Mouse (Mus musculus) lung, adult 2 months (tissue): Measurements from ENCODE around the gene 2200002J24Rik. TPM values are rescaled to one million over a fixed set of nuclear protein-coding genes. Genes with fewer than 3 reads are reported as not detected.
A peak's percentile ranks its signal among the peaks of the same experiment; 100 is the strongest.

Experiments used
- DNase-seq: peaks from one replicate; pipeline ENCODE4 v3.0.0; 2022
- H3K4me1 ChIP-seq: fragments of 200-500 bp; 2 replicates; pipeline ENCODE4 v1.6.1; 2011; ENCODE audit warnings: low read length; ENCODE audit not compliant: control insufficient read depth, insufficient read depth
- H3K4me3 ChIP-seq: fragments of 200-500 bp; replicated peaks from 2 replicates; pipeline ENCODE3; 2011; ENCODE audit warnings: low read depth, mild to moderate bottlenecking, control low read depth, low read length; ENCODE audit errors: extremely low read depth
- CTCF ChIP-seq: fragments of 200-500 bp; IDR thresholded peaks from 2 replicates; pipeline ENCODE4 v1.5.1; 2011; ENCODE audit warnings: mild to moderate bottlenecking, low read length, control low read depth; ENCODE audit not compliant: insufficient read depth
- POLR2A ChIP-seq: fragments of 200-500 bp; IDR thresholded peaks from 2 replicates; pipeline ENCODE4 v1.6.1; 2011; ENCODE audit warnings: low read depth, mild to moderate bottlenecking, control low read depth, low read length, borderline replicate concordance; ENCODE audit errors: extremely low read depth
- WGBS: fragments of 180-500 bp; shearing (Covaris S2); methylation state at CpG from one replicate; pipeline ENCODE4 v1.1.7; 2018; 5-methylcytosine and 5-hydroxymethylcytosine counted together
- polyA plus RNA-seq: library from polyadenylated mRNA; depleted of rRNA; stranded (reverse); fragments of >200 nt; gene quantifications from 2 replicates; pipeline ENCODE4 v1.2.3, GENCODE M21; 2012

Gene 2200002J24Rik
- polyA plus RNA-seq, 1 experiment, result not detected

DNA sequence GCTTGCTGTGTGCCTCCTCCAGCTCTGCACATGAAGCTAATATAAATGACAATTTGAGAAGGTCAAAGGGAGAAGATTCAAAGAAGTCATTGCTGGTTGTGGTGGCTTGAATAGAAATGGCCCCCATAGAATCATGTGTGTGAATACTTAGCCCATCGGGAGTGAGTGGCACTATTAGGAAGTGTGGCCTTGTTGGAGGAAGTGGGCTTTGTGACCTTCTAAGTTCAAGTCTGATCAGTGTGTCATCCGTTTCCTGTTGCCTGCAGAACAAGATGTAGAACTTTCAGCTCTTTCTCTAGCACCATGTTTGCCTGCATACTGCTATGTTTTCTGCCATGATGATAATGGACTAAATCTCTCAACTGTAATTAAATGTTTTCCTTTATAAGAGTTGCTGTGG lies 15.3 kb upstream of the 2200002J24Rik start:
- TF ChIP-seq POLR2A (no peak), CTCF (no peak)
- H3K4me1 ChIP-seq, result no peaks in the 10 kb centered on the region
- WGBS, result 56% methylated on average over 2 of the region's 2 CpGs

DNA sequence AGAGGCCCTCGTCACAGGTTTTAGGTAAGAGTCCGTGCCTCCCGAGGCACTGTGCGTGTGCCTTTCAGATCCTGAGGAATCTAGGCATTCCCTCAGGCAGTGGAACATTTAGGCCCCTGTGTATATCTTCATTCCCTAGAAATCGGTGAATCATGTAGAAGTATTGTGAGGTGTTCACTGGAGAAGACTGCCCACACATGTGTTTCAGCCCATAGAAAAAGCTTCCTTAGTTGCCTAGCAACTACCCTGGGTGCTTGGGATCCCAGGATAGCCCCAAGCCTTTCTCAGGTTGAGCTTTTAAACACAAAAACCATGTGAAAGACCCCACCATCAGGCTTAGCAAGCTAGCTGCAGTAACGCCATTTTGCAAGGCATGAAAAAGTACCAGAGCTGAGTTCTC lies 10.4 kb upstream of the 2200002J24Rik start:
- no peak for DNase-seq
- TF ChIP-seq CTCF, result no peak
- no peak for TF ChIP-seq POLR2A
- Histone ChIP-seq H3K4me3 (no peak overlapping the region), H3K4me1 (no peaks in the 10 kb centered on the region)
- WGBS, result 68% methylated on average over 6 of the region's 6 CpGs

More for the DNA sequence above, 15.3 kb upstream of the 2200002J24Rik start:
- DNase-seq, result no peak
- no peak overlapping the region for H3K4me3 ChIP-seq

DNA sequence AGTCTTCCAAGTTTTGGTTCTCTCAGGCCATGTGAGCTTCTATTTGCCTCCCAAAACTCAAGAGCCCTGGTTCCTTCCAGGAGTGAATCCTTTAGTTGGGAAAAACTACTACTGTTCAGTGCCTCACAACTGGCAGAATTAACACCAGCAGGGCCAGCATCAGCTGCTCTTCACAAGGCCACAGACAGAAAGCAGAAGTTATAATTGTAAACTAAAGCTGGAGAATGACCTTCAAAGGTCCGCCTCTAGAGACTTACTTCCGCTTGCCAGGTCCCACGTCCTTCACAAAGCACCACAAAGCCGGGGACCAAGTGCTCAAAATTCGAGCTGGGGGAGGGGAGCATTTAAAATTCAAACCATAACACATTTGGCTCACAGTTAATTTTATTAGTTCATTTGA lies 625 bp upstream of the 2200002J24Rik start:
- no peak for DNase-seq
- Histone ChIP-seq H3K4me1 (no peaks in the 10 kb centered on the region), H3K4me3 (no peak overlapping the region)
- no peak for TF ChIP-seq CTCF
- no peak for TF ChIP-seq POLR2A
- WGBS, result 32% methylated on average over 5 of the region's 5 CpGs

DNA sequence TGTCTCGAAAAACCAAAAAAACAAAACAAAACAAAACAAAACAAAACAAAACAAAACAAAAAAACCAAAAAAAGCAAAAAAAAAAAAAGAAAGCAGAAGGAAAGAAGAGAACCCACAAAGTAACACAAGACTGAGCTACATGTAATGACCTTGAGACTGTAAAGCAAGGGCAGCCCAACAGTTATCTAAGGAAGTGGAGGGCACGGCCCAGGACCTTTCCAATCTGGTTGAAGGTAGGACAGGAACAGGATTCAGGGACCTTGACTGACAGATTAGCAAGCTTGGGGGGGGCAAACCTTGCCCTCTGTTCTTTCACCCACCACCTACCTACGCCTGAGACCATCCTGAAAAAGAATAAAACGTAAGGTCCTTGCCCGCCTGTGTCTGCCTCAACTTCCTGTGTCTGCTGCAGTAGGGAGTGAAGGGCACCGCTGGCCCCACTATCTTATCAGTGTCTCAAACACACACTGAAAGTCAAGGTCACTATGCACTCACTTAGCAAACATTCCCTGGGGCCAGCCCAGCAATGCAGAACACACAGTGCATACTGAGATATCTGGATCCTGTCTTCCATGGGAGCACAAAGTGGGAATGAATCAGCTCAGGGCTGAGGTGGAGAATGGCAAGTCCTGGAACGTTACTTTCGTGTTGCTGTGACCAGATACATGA lies 7.6 kb downstream of the 2200002J24Rik start:
- H3K4me3 ChIP-seq, result no peak overlapping the region
- no peak for TF ChIP-seq CTCF
- no peak for TF ChIP-seq POLR2A
- no peaks in the 10 kb centered on the region for H3K4me1 ChIP-seq
- 37% methylated on average over 8 of the region's 8 CpGs for WGBS
- no peak for DNase-seq

DNA sequence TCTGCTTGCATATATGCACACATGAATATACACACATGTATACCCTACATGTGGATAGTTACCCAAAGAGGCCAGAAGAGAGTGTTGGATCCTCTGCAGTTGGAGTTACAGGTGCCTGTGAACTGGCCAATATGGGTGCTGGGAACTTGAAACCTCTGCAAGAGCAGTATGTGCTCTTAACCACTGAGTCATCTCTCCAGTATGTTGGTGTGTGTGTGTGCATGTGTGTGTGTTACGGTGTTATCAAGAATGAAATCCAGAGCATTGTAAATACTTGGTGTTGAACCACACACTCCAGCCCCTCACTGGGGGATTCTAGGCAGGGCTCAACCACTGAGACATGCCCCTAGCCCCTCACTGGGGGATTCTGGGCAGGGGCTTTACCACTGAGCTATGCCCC lies 8.7 kb downstream of the 2200002J24Rik start:
- TF ChIP-seq CTCF (no peak), POLR2A (no peak)
- Histone ChIP-seq H3K4me1 (no peaks in the 10 kb centered on the region), H3K4me3 (no peak overlapping the region)
- 46% methylated on average over 1 of the region's 1 CpGs for WGBS
- DNase-seq, result no peak

DNA sequence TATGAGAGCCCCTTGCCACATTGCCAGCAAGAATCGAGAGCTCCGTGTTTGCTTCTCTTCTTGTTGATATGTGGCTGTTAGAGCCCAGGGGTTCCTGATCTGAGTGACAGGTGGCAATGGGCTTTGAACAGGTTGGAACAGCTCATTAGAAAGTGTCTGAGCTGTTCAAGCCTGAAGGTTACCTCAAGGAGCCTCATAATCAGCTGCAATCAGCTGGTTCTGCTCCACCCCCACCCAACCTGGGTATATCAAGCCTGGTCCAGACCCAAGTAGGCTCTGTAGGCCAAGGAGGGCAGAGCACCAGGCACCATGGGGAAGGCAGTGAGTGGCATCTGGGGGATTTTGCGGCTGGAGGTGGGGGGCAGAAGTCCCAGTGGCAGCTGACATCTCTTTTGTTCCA lies 13.2 kb downstream of the 2200002J24Rik start, which contains the start of gene Atp4a:
Atp4a (plus strand) TSS at position 268 of the 400 bp plus-strand sequence.
- no peak for DNase-seq
- no peak for TF ChIP-seq CTCF
- TF ChIP-seq POLR2A, result no peak
- no peak within 1 kb of the TSS for H3K4me3 ChIP-seq
- H3K4me1 ChIP-seq, result no peaks in the 10 kb centered on the region
- WGBS, result 79% methylated on average over 3 of the region's 3 CpGs

DNA sequence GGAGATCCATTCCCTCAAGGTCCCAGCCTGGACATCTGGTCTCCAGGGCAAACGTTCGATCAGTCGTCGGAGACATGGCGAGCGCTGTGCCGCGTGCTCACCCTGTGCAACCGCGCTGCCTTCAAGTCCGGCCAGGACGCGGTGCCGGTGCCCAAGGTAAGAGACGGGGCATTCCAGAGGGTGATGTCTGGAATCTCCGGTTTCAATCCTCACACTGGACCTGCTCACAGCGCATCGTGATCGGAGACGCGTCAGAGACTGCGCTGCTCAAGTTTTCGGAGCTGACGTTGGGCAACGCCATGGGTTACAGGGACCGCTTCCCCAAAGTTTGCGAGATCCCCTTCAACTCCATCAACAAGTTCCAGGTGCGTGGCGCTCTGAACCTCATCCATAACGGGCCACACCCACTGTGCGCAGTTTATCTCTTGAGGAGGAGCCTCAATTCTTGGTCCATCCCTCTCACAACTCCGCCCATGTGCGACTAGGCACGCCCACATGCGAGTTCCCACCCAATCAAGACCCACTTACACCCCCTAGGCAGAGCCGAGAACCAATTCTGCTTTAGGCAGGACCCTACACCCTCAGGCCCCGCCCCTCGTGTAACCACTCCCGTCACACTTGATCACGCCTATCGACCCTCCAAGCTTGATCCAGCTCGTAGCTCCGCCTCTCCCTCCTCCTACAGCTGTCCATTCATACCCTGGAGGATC lies 18.4 kb downstream of the 2200002J24Rik start:
- WGBS, result 5% methylated on average over 43 of the region's 43 CpGs
- peak; percentile 35 for DNase-seq
- Histone ChIP-seq H3K4me1 (0 out of 2 replicates have a peak, but pooled peaks cover 2% of the 10 kb centered on the region), H3K4me3 (no peak overlapping the region)
- no peak for TF ChIP-seq CTCF
- no peak for TF ChIP-seq POLR2A

DNA sequence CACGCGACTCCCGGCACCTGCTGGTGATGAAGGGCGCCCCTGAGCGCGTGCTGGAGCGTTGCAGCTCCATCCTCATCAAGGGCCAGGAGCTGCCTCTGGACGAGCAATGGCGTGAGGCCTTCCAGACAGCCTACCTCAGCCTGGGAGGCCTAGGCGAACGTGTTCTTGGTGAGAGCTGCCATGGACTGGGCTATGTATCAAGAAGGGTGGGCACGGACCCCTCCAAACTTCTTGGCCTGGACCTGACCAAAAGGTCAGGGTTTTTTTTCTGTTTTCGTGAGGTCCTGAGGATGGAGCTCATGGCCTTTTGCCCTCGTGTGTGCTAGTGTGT lies 19.0 kb downstream of the 2200002J24Rik start:
- no peak for TF ChIP-seq POLR2A
- no peak for TF ChIP-seq CTCF
- 15% methylated on average over 14 of the region's 14 CpGs for WGBS
- no peak overlapping the region for H3K4me3 ChIP-seq
- 0 out of 2 replicates have a peak, but pooled peaks cover 2% of the 10 kb centered on the region for H3K4me1 ChIP-seq
- no peak for DNase-seq

DNA sequence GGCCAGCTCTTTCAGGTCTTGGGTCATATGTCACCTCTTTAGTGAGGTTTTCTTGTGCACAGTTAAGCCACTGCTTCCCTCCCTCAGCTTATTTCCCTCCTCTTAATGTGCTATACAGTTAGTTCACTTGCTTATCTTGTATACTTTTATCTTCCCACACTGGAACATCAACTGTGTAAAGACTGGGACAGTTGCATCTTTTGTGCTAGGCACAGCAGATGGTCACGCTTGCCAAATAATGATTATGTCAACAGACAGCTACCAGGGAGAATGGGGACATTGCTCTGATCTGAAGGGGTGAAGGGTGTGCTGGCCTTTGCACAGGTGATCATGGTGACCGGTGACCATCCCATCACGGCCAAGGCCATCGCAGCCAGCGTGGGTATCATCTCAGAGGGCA lies 20.9 kb downstream of the 2200002J24Rik start:
- DNase-seq, result no peak
- 94% methylated on average over 5 of the region's 5 CpGs for WGBS
- Histone ChIP-seq H3K4me3 (no peak overlapping the region), H3K4me1 (0 out of 2 replicates have a peak, but pooled peaks cover 2% of the 10 kb centered on the region)
- TF ChIP-seq POLR2A (no peak), CTCF (no peak)

DNA sequence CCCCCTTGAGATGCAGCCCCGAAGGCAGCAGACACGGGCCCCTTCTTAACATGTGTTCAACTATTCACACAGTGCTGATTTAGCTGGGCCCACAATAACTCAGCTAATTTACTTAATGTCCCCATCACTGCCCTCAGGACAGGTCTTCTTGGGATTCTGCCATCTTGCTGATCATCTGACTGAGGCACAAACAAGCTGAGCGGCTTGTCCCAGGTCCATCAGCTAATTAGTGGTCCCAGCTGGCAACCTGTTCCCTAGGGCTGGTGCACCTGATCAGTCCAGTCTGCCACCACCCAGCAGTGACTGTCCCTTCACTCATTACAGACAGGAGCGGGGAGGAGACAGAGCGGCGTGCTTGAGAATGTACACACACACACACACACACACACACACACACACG lies 22.6 kb downstream of the 2200002J24Rik start:
- DNase-seq, result no peak
- no peak overlapping the region for H3K4me3 ChIP-seq
- 0 out of 2 replicates have a peak, but pooled peaks cover 2% of the 10 kb centered on the region for H3K4me1 ChIP-seq
- TF ChIP-seq POLR2A (no peak), CTCF (no peak)
- WGBS, result 82% methylated on average over 7 of the region's 7 CpGs

DNA sequence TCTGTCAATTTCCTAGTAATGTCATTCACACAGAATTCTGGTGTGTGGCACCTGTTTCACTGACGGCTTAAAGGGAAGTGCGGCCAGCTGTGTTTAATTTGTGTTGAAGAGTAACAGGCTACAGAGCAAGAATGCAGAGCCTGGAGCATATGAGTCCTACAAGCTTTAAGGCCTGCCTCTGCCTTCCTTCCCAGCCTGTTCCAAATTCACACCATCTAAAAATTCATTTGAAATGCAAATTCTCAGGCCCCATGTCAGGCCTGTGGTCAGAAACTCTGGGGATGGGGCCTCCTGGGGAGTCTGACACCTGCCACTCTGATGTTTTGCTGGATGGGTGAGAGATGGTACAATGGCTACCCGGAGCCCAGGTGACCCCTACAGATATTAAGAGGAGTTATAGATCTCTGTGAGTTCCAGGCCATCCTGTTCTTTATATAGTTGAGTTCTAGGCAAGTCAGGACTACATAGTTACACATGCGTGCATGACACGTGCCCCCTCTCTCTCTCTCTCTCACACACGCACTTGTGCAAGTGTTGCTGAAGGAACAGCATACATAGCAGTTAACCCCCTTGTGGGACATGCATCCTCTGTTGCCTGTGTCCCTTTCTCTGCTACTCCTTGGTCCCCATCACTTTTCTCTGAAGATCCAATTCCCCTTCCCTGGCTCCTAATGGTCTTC lies 24.7 kb downstream of the 2200002J24Rik start:
- 57% methylated on average over 6 of the region's 6 CpGs for WGBS
- TF ChIP-seq CTCF (no peak), POLR2A (no peak)
- Histone ChIP-seq H3K4me1 (0 out of 2 replicates have a peak, but pooled peaks cover 2% of the 10 kb centered on the region), H3K4me3 (no peak overlapping the region)
- DNase-seq, result no peak
